In the genomic region with DNA sequence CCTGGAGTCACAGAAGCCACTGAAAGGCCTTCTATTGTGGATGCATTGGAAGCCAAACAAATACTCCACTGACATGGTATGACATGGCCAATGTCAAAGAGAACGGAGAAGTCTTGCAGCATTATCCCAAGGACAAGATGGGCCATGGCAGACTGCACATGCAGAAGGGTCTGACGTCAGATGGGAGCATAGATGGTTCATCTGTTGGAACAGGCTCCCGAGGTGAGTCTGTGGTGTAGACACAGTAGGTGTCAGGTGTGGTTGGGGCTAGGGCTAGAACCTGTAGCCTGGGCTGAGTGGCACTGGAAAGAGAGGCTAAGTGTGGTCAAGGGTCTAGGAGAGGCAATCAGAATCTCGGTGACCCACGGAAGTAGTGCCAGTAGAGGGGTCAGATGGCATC, we compare ENCODE assay signal across 32 mouse cellular contexts.
"Had no signal": no experiment of that assay in that cellular context is flagged by ENCODE, and none has a peak within 500 bp of the region (broad histone marks: within the 10 kb centered on the region; RNA-seq: fewer than 3 reads in every experiment).

No protein-coding gene starts in this region.

- H3K4me1 ChIP-seq: limb, embryonic 10.5 days; limb, embryonic 12.5 days; limb, embryonic 13.5 days; limb, embryonic 15.5 days; liver, embryonic 12.5 days; liver, embryonic 13.5 days; liver, embryonic 15.5 days; lung, embryonic 15.5 days; megakaryocyte, embryonic 14.5 days; midbrain, embryonic 10.5 days; midbrain, embryonic 12.5 days; midbrain, embryonic 13.5 days; midbrain, embryonic 15.5 days; neural tube, embryonic 12.5 days had no signal

- DNase-seq: left cerebral cortex, postnatal 4 days; liver; liver, embryonic 13.5 days; liver, postnatal 0 days; lung, adult 18-20 months; lung, adult 2 months; lung, embryonic 14.5 days; lung, postnatal 10 days; lung, postnatal 14 days; lung, postnatal 36 days; lung, postnatal 4 days; midbrain, embryonic 14.5 days had no signal

- H3K36me3 ChIP-seq: limb, embryonic 10.5 days; limb, embryonic 12.5 days; limb, embryonic 13.5 days; limb, embryonic 15.5 days; liver, embryonic 12.5 days; liver, embryonic 13.5 days; liver, embryonic 15.5 days; lung, embryonic 15.5 days; midbrain, embryonic 10.5 days; midbrain, embryonic 12.5 days; midbrain, embryonic 13.5 days; midbrain, embryonic 15.5 days; neural tube, embryonic 12.5 days had no signal

- H3K4me3 ChIP-seq: limb, embryonic 10.5 days; limb, embryonic 12.5 days; limb, embryonic 13.5 days; limb, embryonic 15.5 days; liver, embryonic 12.5 days; liver, embryonic 13.5 days; liver, embryonic 15.5 days; lung, embryonic 15.5 days; megakaryocyte, embryonic 14.5 days; midbrain, embryonic 10.5 days; midbrain, embryonic 12.5 days; midbrain, embryonic 13.5 days; midbrain, embryonic 15.5 days; myocyte; neural tube, embryonic 12.5 days had no signal

- H3K27me3 ChIP-seq: limb, embryonic 12.5 days; limb, embryonic 13.5 days; limb, embryonic 15.5 days; liver, embryonic 12.5 days; liver, embryonic 13.5 days; liver, embryonic 15.5 days; lung, embryonic 15.5 days; megakaryocyte, embryonic 14.5 days; midbrain, embryonic 12.5 days; midbrain, embryonic 13.5 days; midbrain, embryonic 15.5 days; neural tube, embryonic 12.5 days had no signal

- H3K9ac ChIP-seq: limb, embryonic 12.5 days; limb, embryonic 13.5 days; limb, embryonic 15.5 days; liver, embryonic 12.5 days; liver, embryonic 13.5 days; liver, embryonic 14.5 days; liver, embryonic 15.5 days; liver, postnatal 0 days; lung, embryonic 14.5 days; lung, embryonic 15.5 days; midbrain, embryonic 12.5 days; midbrain, embryonic 13.5 days; midbrain, embryonic 15.5 days; neural tube, embryonic 12.5 days had no signal

- H3K27ac ChIP-seq: limb, embryonic 10.5 days; limb, embryonic 12.5 days; limb, embryonic 13.5 days; limb, embryonic 15.5 days; liver, embryonic 12.5 days; liver, embryonic 13.5 days; liver, embryonic 14.5 days; liver, embryonic 15.5 days; lung, embryonic 15.5 days; macrophage; midbrain, embryonic 10.5 days; midbrain, embryonic 12.5 days; midbrain, embryonic 13.5 days; midbrain, embryonic 15.5 days; neural tube, embryonic 12.5 days had no signal

- H3K4me2 ChIP-seq: limb, embryonic 12.5 days; limb, embryonic 13.5 days; limb, embryonic 15.5 days; liver, embryonic 11.5 days; liver, embryonic 12.5 days; liver, embryonic 13.5 days; liver, embryonic 15.5 days; lung, embryonic 14.5 days; lung, embryonic 15.5 days; midbrain, embryonic 11.5 days; midbrain, embryonic 12.5 days; midbrain, embryonic 13.5 days; midbrain, embryonic 15.5 days; neural tube, embryonic 12.5 days had no signal

- H3K9me3 ChIP-seq: limb, embryonic 10.5 days; limb, embryonic 13.5 days; limb, embryonic 15.5 days; liver, embryonic 12.5 days; liver, embryonic 13.5 days; liver, embryonic 15.5 days; lung, embryonic 15.5 days; midbrain, embryonic 10.5 days; midbrain, embryonic 12.5 days; midbrain, embryonic 13.5 days; midbrain, embryonic 15.5 days; neural tube, embryonic 12.5 days had no signal

- ATAC-seq: liver, embryonic 12.5 days; liver, postnatal 0 days; lung, postnatal 0 days; midbrain, embryonic 13.5 days; midbrain, embryonic 15.5 days; midbrain, embryonic 16.5 days had no signal
